Mouse (Mus musculus) 3134 (cell line): ENCODE data around the gene C330021F23Rik.

ENCODE experiments used
- DNase-seq: peaks from one replicate; pipeline ENCODE4 v3.0.0-alpha.2; 2011; ENCODE audit warnings: low spot score; ENCODE audit not compliant: insufficient read length; ENCODE audit errors: extremely low read depth

C330021F23Rik gene

DNA sequence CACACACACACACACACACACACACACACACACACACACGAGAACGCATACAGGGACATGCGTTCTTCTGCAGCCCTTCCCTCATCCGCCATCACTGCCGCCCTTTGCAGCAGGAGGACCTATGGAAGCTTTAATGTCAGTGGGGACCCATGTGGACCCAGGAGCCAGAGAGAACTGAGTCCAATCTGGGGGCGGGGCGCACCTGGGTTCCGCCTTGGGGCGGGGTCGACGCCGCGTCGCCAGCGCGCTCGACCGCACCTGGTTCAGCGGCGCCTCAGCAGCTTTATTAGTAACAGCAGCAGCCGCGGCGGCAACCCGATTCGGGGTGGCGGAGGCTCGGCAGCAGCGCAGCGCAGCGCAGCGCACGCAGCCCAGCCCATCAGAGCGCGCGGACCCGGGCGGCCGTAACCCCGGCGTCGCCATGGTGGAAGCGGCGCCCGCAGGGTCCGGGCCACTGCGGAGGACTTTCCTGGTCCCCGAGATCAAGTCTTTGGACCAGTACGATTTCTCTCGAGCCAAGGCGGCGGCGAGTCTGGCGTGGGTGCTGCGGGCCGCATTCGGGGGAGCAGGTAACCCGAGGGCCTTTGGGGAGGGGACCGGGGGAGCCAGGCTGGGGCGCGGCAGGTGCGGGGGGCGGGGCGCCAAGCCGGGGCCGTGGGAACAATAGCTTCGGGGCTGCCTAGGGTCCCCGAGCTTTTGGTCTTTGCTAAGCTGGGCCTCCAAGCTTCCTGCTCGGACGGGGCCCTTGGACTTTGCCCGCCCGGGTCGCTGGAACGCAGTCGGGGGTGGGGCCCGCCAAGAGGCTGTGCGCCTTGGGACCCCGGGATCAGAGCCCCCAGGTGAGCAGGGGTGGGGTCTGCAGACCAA is 19.8 kb downstream of the C330021F23Rik start:
- no peak for DNase-seq

- no peak for DNase-seq
Observed at GRCm38 (mm10) chr8:3588258-3588633, 20.5 kb downstream of the C330021F23Rik start.

- DNase-seq, result no peak
Observed at GRCm38 (mm10) chr8:3593470-3593869, 25.7 kb downstream of the C330021F23Rik start.

DNA sequence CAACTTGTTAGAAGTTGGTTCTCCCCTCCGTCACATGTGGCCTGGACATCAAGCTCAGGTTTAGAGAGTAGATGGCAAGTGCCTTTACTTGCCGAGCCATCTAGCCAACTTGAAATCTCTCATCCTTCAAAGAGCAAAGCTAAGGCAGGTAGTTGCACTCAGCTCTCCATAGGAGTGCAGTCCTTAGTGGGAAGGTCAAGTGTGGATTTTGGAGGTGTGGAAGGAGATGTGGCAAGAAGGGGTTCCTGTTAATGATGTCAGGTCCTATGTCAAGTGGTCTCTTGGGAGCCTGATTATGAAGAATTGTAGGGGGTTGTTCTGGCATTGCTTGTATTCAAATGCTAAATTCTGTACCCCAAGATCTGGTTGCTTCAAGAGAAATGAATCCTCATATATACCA is 26.7 kb downstream of the C330021F23Rik start:
- DNase-seq, result no peak

- DNase-seq, result no peak
Observed at GRCm38 (mm10) chr8:3598054-3598453, 30.3 kb downstream of the C330021F23Rik start.

GRCm38 (mm10) chr8:3599219-3599618 is 31.4 kb downstream of the C330021F23Rik start:
- no peak for DNase-seq

DNA sequence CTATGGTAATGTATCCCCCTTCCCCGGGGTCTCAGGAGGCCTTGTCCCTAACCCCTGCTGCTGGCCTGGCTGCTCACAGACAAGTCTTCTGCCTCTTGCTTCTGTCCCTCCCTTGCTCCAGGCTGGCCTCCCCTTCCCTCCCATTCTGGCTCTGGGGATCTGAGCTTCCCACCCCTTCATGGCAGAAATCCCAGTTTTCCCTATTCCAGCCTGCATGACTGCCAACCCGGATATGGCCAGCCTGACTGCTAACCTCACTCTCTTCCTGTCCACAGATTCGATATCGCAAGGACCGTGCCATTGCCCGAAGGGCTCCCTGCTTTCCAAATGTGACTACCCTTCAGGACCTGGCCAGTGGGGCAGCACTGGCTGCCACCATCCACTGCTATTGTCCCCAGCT is 32.6 kb downstream of the C330021F23Rik start:
- peak; percentile 62 for DNase-seq

GRCm38 (mm10) chr8:3603439-3603838 is 35.6 kb downstream of the C330021F23Rik start:
- DNase-seq, result no peak

- DNase-seq, result peak; percentile 73
Observed at GRCm38 (mm10) chr8:3606593-3606992, 38.8 kb downstream of the C330021F23Rik start.

DNA sequence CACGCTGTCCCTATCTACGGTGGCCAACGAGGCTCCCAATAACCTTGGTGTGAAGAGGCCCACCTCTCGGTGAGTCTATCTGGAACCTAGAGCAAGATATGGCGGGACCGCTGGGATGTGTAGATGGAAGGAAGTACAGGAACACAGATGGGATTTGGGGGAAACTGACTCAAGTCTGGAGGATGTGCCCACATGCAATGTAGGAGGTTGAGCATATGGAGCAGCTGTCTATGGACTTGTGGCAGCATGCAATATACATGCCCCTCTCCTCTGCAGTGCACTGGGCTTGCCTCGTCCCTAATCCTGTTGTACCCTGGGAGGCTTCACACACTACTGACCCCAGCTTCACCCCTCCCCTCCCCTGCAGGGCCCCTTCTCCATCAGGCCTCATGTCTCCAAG is 40.0 kb downstream of the C330021F23Rik start:
- DNase-seq, result no peak

DNA sequence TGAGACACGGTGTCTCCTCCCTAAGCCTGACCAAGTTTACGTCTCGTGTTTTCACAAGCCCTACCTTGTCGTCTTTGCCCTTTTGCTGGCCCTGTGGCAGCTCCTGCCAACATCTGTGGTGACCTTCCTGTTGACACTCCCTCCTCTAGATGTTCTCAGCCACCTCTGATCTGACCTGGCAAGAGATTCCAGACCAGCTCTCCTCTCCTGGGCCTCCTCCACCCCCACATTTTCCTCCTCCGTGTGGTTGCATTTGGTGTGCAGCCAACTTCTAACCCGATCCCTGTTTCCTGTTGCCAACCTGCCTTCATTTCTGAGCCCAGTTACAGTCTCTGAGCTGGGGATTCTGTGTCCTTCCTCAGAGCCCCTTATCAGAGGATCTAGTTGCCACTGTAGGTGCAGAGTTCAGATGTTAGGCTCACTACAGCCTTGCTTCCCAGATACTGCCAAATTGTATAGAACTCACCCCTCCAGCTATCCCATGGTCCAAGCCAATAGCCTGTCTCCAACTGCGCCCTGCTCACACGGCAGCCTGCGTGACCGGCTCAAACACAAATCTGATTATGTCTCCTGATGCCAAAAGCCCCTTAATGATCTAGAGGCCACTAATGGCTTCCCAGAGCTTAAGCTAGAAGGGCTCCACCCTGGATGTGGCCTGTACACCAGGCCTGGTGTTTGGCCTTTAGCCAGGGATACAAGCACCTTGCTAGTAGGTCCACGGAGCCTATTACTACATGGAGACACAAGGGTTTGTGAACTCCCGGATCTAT is 41.4 kb downstream of the C330021F23Rik start:
- no peak for DNase-seq

- DNase-seq, result no peak
Observed at GRCm38 (mm10) chr8:3609816-3610150, 42.0 kb downstream of the C330021F23Rik start.

DNA sequence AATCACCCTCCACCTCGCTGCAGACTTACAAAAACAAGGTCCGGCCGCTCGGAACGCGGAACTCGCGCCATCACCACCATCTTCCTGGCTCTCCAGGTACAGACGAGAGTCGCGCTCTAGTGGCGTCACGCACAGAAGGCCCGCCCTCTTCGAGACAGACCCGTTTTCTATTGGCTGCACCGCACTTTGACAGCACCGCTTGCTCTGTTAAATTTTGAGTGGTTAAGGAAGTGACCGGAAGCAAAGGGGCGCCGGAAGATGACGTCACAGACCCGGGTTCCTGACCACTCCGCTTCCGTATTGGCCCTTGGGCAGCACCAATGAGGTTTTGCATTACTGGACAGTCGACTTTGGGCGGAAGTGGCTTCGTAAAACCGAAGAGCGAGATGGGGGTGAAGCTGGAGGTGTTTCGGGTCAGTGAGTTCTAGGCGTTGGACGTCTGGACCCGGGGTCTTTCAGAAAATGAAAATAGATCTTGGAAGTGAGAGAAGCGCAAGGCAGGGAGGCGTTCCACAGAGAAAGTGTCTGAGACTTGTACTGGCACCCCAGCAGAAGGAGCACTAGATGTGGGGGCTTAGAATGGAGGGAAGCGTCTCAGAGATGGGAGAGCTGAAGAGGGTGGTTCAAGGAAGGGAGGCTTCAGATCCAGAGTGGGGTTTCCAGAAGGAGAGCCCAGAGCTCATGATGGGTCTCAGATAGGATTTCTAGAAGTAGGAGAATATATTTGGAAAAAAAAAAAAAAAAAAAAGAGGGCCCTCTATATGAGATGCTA is 53.6 kb downstream of the C330021F23Rik start, which contains the start of the genes Xab2 and Pet100:
TSS of gene Xab2 (minus strand) at position 118 of the 772 bp plus-strand sequence.
TSS of gene Pet100 (plus strand) at position 350 of the 772 bp plus-strand sequence.
- DNase-seq, result peak; percentile 97

- DNase-seq, result no peak
Observed at GRCm38 (mm10) chr8:3622119-3622518, 54.3 kb downstream of the C330021F23Rik start.

DNA sequence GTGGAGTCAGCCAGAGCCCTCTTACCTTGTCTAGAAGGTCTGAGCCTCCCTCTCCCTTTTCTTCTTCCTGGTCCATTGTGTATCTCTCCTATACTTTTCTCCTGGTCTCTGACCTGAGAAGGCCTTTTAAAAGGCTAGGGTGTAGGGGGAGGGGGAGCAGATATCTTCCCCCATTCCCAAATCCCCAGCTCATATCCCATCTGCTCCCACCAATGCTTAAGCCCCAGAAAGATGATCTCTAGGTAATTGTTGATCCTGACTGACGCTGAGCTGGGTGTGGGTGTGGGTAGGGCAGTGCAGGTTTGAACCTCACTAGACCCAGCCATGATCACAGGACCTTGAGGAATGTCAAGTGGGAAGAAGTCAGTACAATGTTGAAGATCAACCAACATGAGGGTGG is 57.7 kb downstream of the C330021F23Rik start, which contains the start of gene Pcp2:
TSS of gene Pcp2 (minus strand) at position 101 of the 400 bp plus-strand sequence.
- DNase-seq, result no peak

GRCm38 (mm10) chr8:3626971-3627370 is 59.2 kb downstream of the C330021F23Rik start:
- DNase-seq, result no peak

DNA sequence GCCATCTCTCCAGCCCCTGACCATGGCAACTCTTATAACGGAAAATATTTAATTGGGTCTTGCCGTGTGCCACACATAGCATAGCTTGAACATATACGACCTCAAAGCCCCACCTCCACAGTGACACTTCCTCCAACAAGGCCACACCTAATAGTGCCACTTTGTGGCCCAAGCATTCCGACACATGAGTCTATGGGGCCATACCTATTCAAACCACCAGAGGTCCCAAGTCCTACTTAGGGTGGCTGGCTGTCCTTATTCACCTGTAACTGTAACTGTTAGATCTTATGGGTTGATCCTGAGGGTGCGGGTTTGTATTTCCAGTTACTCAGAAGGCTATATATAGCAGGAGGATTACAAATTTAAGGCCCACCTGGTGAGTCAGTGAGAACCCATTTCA is 60.2 kb downstream of the C330021F23Rik start:
- no peak for DNase-seq

DNA sequence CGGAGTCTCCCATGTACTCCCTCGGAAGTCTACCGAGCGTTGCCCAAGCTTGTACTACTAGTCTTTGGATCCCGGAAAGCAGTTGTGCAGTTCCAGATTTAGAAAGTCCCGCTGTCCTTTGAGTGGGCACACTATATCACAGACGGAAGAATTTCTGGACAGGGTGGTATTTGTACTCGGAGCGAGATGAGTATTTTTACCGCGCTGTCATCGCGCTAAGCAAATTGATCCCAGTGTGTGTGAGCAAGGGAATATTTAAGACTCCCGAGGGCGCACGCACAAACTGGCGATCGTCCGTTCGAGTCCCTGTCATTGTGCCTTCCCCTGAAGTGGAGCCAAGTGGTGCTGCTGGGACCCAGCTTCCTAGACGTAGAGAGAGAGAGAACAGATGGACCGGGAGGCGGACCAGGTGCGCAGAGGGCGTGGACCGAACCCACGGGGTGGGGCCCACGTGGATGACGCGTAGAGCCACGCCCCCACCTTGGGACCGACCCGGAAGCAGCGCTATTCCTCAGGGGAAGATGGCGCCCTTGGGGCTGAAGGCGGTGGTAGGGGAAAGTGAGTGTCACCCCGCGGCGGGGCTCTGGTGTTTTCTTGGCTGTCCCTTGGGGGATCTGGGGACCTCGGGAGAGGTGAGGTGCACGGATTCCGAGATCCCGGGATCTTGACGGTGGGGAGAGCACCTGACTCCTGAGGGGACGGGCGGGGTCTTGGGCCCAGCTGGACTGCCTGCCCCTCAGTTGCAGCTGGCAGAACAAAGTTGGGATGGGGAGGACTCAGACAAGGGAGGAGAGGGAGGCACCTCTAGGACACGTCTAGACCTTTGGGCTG is 63.1 kb downstream of the C330021F23Rik start, which contains the start of gene Stxbp2:
TSS of gene Stxbp2 (plus strand) at position 309 of the 831 bp plus-strand sequence.
- peak; percentile 75 for DNase-seq

GRCm38 (mm10) chr8:3631478-3631875 is 63.7 kb downstream of the C330021F23Rik start:
- DNase-seq, result no peak
